Mouse (Mus musculus): ENCODE measurements around the gene Naa15.

GRCm38 (mm10) chr3:51417485-51417884 is 2.5 kb downstream of the Naa15 start:
- 0 out of 2 replicates have a peak, but pooled peaks have one; percentile 7 for TF ChIP-seq CTCF (IDR thresholded peaks at IDR 0.05)
- TF ChIP-seq EP300 (IDR thresholded peaks at IDR 0.05) = no peak
